Mouse (Mus musculus) A20 (cell line): ENCODE measurements at regions not wholly inside any gene's neighbourhood (a gene's known extent, or its start where the extent isn't known, plus 50 kb on each side); places are given as distances from the start of the nearest gene placed in this dataset.
"Not testable (repeated sequence)": the region's sequence is repeated elsewhere in the genome, so short reads cannot be mapped to it uniquely, and the experiment has no call there.

Source experiments
- DNase-seq: peaks from one replicate; pipeline ENCODE4 v3.0.0-alpha.2; 2011; ENCODE audit warnings: low read depth, low spot score

GRCm38 (mm10) chr19:3158149-3158548 lies 124.6 kb upstream of the Mrpl21 start:
- peak; percentile 57 for DNase-seq

- DNase-seq, result no peak
Measured at GRCm38 (mm10) chr19:3159346-3159745, 123.4 kb upstream of the Mrpl21 start.

GRCm38 (mm10) chr19:3167683-3168082 lies 115.0 kb upstream of the Mrpl21 start:
- DNase-seq, result no peak

GRCm38 (mm10) chr19:3182625-3183024 lies 100.1 kb upstream of the Mrpl21 start:
- DNase-seq, result no peak

GRCm38 (mm10) chr19:3192644-3193043 lies 90.1 kb upstream of the Mrpl21 start:
- no peak for DNase-seq

GRCm38 (mm10) chr19:3204504-3204903 lies 78.2 kb upstream of the Mrpl21 start:
- DNase-seq, result peak; percentile 75

GRCm38 (mm10) chr19:3205406-3205805 lies 77.3 kb upstream of the Mrpl21 start:
- DNase-seq, result not testable (repeated sequence)

- peak; percentile 63 for DNase-seq
Measured at GRCm38 (mm10) chr19:3208283-3208682, 74.4 kb upstream of the Mrpl21 start.
